Mouse (Mus musculus) testis, adult 2 months (tissue): ENCODE data around the gene Mgll.

Experiments
- CTCF ChIP-seq: fragments of 200-500 bp; IDR thresholded peaks from 2 replicates; pipeline ENCODE4 v1.5.1; 2012; ENCODE audit warnings: low read depth, mild to moderate bottlenecking, inconsistent platforms, low read length, moderate library complexity; ENCODE audit not compliant: control insufficient read depth, insufficient read depth, insufficient replicate concordance
- POLR2A ChIP-seq: fragments of 200-500 bp; IDR thresholded peaks from 2 replicates; pipeline ENCODE4 v1.6.1; 2012; ENCODE audit warnings: low read depth, mild to moderate bottlenecking, inconsistent platforms, low read length, moderate library complexity; ENCODE audit not compliant: control insufficient read depth

- TF ChIP-seq CTCF (no peak), POLR2A (no peak)
These were observed 80.9 kb downstream of the Mgll start for GRCm38 (mm10) chr6:88804966-88805577.
